Mouse (Mus musculus) retina, embryonic 14.5 days (tissue): Measurements from ENCODE around the gene Wdr35.
A peak's percentile ranks its signal among the peaks of the same experiment; 100 is the strongest.
"Not testable (repeated sequence)": the region's sequence is repeated elsewhere in the genome, so short reads cannot be mapped to it uniquely, and the experiment has no call there.

Source experiments
- DNase-seq: peaks from one replicate; pipeline ENCODE4 v3.0.0-alpha.2; 2015; ENCODE audit warnings: low spot score

Gene Wdr35

GRCm38 (mm10) chr12:9007811-9008210 lies 34.1 kb downstream of the Wdr35 start:
- DNase-seq = no peak

GRCm38 (mm10) chr12:9010311-9010710 lies 36.6 kb downstream of the Wdr35 start:
- DNase-seq = no peak

GRCm38 (mm10) chr12:9016376-9016775 lies 42.7 kb downstream of the Wdr35 start:
- no peak for DNase-seq

DNA sequence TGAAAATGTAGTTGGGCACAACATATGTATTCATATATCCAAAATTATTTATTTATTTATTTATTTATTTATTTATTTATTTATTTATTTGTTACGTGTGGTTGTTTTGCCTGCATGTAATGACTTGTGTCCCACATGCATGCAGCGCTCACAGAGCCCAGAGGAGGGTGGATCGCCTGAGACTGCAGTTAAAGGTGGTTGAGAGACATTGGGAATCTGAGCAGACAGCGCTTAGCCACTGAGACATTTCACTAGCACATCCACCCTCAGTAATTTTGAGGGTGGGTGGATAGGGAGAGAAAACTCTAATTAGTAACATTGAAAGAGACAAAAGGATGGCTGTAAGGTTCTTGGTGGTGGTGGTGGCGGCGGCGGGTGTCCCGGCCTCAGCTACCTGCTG lies 46.7 kb downstream of the Wdr35 start:
- DNase-seq = no peak

DNA sequence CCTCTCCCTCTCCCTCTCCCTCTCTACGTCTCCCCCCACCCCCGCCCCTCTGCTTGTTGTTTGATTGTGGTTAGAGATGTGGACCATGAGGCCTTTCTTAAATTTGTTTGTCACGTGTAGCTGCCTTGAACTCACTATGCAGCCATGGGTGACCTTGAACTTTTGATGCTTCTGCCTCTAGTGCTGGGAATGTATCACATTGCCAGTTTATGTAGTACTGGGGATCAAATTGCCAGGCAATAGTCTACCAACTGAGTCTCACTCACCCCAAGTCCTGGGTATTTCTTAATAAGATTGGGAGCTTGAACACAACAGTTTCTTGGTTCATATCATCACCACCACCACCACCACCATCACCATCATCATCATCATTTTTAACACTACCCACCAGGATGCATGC lies 47.3 kb downstream of the Wdr35 start:
- DNase-seq = no peak

- DNase-seq = peak; percentile 22
Measured at GRCm38 (mm10) chr12:9023031-9023430, 49.3 kb downstream of the Wdr35 start.

GRCm38 (mm10) chr12:9024071-9024470 lies 50.4 kb downstream of the Wdr35 start:
- DNase-seq = no peak

DNA sequence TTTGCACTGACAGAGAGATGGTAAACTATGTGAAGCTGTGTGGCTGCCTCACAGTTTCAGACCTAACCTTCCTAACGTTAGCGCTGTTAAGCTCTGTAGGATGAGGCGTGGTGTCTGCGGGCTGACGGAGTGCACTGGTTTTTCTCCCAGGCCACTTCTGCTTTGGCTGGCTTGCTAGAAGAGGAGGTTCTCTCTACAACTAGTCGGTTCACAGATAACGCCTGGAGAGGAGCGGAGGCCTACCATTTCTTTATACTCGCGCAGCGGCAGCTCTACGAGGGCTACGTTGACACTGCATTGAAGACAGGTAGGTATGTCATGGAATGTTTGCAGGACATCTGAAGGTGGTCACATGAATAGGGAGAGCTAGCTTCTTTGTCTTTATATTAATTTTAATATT lies 51.0 kb downstream of the Wdr35 start:
- no peak for DNase-seq

DNA sequence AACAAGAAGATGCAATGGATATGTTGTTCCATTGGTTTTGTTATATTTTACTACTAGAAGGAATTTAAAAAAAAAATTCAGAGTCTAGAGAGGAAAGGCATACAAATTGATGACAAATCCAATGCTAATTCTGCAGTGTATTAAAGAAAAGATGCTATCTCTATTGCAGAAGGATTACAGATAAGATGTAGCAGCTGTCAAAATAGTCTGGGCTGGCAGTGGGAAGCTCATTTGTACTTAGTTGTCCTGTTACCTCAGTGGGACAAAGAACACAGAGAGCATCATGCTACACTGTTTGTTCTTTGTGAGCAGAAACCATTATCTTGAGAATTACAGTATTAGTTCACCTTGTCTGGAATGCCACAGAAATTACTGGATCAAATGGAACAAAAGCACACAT lies 53.2 kb downstream of the Wdr35 start:
- DNase-seq = no peak

- not testable (repeated sequence) for DNase-seq
Measured at GRCm38 (mm10) chr12:9028816-9029215, 55.1 kb downstream of the Wdr35 start.

GRCm38 (mm10) chr12:9029506-9029887 lies 55.8 kb downstream of the Wdr35 start:
- DNase-seq = no peak

- peak; percentile 94 for DNase-seq
Measured at GRCm38 (mm10) chr12:9029888-9030723, 56.4 kb downstream of the Wdr35 start, which contains the start of gene Ttc32. Gene Ttc32 (plus strand): TSS chr12:9029997.

GRCm38 (mm10) chr12:9031166-9031565 lies 57.5 kb downstream of the Wdr35 start:
- DNase-seq = no peak

DNA sequence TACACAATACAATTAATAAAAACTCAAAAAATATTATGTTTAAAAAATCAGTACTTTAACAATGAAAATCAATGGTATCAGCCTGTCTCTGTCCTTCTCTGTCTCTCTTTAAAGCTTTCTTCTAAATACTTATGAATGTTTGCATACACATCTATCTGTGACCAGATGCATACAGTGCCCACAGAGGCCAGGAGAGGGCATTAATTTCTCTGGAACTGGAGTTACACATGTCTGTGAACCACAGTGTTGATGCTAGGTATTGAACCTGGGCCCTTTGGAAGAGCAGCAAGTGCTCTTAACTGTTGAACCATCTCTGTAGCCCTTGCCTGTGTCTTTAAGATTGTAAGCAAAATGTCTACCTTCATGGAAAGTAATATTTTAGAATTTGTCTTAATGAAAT lies 59.4 kb downstream of the Wdr35 start:
- no peak for DNase-seq

DNA sequence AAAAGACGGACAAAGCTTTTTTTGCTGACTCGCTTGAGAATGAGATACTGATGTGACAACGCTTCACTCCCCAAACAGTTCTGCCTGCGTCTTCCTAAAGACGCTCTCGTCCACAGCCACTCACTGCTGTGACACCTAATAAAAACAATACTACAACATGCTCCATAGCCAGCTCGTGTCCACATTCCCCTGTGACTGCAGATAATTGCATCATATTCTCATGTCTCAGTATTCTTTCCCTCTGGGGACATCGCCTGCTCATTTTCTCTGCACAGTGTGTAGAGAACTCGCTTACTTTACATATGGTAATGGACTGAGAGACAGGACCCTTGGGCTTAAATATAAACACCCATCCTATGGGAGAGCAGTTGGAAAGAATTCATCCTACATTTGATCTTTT lies 62.7 kb downstream of the Wdr35 start:
- no peak for DNase-seq

DNA sequence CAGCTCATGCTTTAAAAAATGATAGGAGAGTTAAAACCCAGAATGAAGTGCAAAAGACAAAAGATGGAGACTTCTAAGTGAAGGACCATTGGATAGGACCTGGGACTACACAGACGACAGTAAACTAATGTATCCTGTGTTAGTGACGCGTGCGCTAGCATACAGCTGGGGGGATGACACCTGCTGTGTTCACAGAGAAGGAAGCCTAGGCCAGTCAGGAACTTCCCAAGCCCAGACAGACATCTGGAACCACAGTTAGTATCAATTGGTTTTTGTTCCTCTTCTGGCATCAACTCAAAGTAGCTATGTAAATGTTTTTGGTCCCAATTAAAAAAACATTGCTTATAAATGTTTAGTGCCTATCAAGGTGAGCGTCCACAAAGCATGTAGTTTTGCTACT lies 66.5 kb downstream of the Wdr35 start:
- no peak for DNase-seq

GRCm38 (mm10) chr12:9040686-9041085 lies 67.0 kb downstream of the Wdr35 start:
- no peak for DNase-seq

- DNase-seq = no peak
Measured at GRCm38 (mm10) chr12:9042316-9042715, 68.6 kb downstream of the Wdr35 start.

- DNase-seq = no peak
Measured at GRCm38 (mm10) chr12:9042759-9043158, 69.1 kb downstream of the Wdr35 start.

- no peak for DNase-seq
Measured at GRCm38 (mm10) chr12:9044666-9045065, 71.0 kb downstream of the Wdr35 start.

DNA sequence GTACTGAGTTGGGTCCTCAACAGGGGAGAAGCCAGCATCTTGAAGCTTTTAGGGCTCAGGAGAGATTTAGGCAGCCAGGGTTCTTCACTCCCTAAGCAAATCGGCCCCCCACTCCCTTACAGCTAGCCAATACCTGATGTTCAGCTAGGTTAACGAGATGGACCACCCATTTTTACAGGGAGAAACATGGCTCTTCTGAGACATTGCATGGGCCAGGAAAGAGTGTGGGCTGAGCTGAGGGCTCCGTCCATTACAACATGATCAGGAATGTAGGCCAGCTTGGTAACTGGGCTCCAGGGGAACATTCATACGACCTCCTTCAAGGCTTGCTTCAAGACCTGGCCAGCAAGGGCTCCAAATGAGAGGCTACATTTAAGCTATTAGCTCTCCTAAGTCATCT lies 73.0 kb downstream of the Wdr35 start:
- no peak for DNase-seq

DNA sequence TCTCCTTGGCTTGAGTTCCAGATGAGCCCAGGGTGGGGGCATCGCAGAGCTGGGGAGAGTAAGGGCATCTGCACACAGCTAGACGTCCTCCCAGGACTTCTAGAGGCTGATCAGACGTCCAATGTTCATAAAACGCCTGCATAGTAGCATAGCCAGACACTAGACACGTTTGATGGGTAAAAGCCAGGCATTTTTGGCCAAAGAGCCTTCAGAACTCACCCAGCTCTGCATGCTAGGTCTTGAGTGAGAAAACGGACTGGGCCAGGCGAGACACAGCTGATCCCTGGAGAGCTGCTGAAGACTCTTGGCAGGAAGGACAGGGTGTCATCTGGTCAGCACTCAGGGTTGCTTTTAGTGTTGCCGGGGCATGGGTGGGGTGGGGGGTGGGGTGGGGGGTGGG lies 74.4 kb downstream of the Wdr35 start:
- no peak for DNase-seq

GRCm38 (mm10) chr12:9050824-9051223 lies 77.1 kb downstream of the Wdr35 start:
- no peak for DNase-seq
